Mouse (Mus musculus): ENCODE measurements around the gene Olfr948. TPM values are rescaled to one million over a fixed set of nuclear protein-coding genes. Genes with fewer than 3 reads are reported as not detected.

Gene Olfr948
- polyA plus RNA-seq (2017; shearing (Covaris generic)): not detected

DNA sequence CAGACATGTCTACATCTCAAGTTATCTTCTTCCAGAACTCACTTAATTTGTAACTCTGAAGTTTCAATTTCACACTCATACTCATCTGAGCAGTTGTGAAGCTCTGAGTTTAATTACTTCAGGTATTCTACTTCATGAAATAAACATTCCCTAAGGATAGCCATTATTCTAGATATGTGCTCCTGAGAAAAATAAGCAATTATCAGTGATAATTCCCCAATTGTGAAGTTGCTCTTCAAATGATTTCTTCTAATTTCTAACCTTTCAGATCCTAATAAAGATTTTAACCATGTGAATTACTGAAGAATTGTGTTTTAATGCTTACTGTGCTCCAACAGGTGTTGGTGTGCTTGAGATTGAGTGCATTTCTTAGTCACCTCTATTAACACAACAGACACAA, at the start of gene Olfr948:
Olfr948 (minus strand) TSS at position 101 of the 400 bp plus-strand sequence.

DNA sequence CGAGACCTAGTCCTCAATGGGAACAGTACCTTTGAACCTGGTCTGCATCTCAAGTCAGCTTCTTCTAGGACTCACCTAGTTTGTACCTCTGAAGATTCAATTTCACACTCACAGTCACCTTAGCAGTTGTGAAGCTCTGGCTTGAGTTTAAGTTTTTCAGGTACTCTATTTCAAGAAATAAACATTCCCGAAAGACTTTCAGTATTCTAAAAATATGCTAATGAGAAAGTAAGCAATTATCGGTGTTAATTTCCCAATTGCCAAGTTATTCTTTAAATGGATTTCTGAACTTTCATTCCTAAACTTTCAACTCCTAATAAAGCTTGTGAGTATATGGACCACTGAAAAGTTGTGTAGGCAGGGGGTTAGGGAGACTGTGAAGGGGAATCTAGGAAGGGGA, 49.1 kb downstream of the Olfr948 start, which contains the start of gene Olfr945:
Olfr945 (minus strand) TSS at position 101 of the 400 bp plus-strand sequence.

Other genes with a start within 250 kb of the Olfr948 start
- not detected for gene Olfr938, start 247.2 kb downstream of the Olfr948 start, polyA plus RNA-seq (2017; shearing (Covaris generic))
- gene Olfr27, start 197.9 kb downstream of the Olfr948 start, polyA plus RNA-seq (2017; shearing (Covaris generic)): not detected
- gene Olfr943, start 159.7 kb downstream of the Olfr948 start, polyA plus RNA-seq (2017; shearing (Covaris generic)): 0.04 TPM
- not detected for gene Olfr944, start 124.1 kb downstream of the Olfr948 start, polyA plus RNA-seq (2017; shearing (Covaris generic))
- gene Olfr1537, start 76.1 kb downstream of the Olfr948 start, polyA plus RNA-seq (2017; shearing (Covaris generic)): not detected
- gene Olfr945, start 49.2 kb downstream of the Olfr948 start, polyA plus RNA-seq (2017; shearing (Covaris generic)): not detected
- gene Olfr951, start 61.4 kb upstream of the Olfr948 start, polyA plus RNA-seq (2017; shearing (Covaris generic)): not detected
- not detected for gene Olfr952, start 101.1 kb upstream of the Olfr948 start, polyA plus RNA-seq (2017; shearing (Covaris generic))
- gene Olfr954, start 130.7 kb upstream of the Olfr948 start, polyA plus RNA-seq (2017; shearing (Covaris generic)): not detected
- gene Olfr955, start 145.9 kb upstream of the Olfr948 start, polyA plus RNA-seq (2017; shearing (Covaris generic)): not detected
- not detected for gene Olfr44, start 167.9 kb upstream of the Olfr948 start, polyA plus RNA-seq (2017; shearing (Covaris generic))
- gene Olfr957, start 189.8 kb upstream of the Olfr948 start, polyA plus RNA-seq (2017; shearing (Covaris generic)): not detected
- gene Olfr958, start 228.0 kb upstream of the Olfr948 start, polyA plus RNA-seq (2017; shearing (Covaris generic)): not detected
- gene Olfr959, start 249.5 kb upstream of the Olfr948 start, polyA plus RNA-seq (2017; shearing (Covaris generic)): not detected